Mouse (Mus musculus): ENCODE measurements around the gene Kcnj8. TPM values are rescaled to one million over a fixed set of nuclear protein-coding genes. Genes with fewer than 3 reads are reported as not detected.

The Kcnj8 gene
- polyA plus RNA-seq, 1 experiment from 2014 or later, result 0.19 TPM

- Histone ChIP-seq H3K9me3 (ENCODE audit: control insufficient read depth, low read length) (no peaks in the 10 kb centered on the region), H3K4me2 (ENCODE audit: low read depth, severe bottlenecking) (no peak overlapping the region), H3K9ac (ENCODE audit: low read length) (no peak overlapping the region), H3K27me3 (ENCODE audit: control insufficient read depth, insufficient read depth, low read length) (no peaks in the 10 kb centered on the region), H3K4me3 (ENCODE audit: low read depth, low read length) (no peak overlapping the region), H3K27ac (replicated peaks; ENCODE audit: low read depth, low read length) (no peak overlapping the region), H3K36me3 (ENCODE audit: control insufficient read depth, insufficient read depth, low read length) (no peaks in the 10 kb centered on the region), H3K4me1 (ENCODE audit: control insufficient read depth, insufficient read depth, low read length) (no peaks in the 10 kb centered on the region)
- DNase-seq (ENCODE audit: low spot score), result no peak
- ATAC-seq (ENCODE audit: insufficient number of reproducible peaks, low FRiP score, low TSS enrichment, low read depth), result no peak
- WGBS, result 83% methylated on average over 10 of the region's 10 CpGs
Observed at GRCm38 (mm10) chr6:142558772-142559679, 12.4 kb downstream of the Kcnj8 start.

GRCm38 (mm10) chr6:142558076-142558475 lies 13.3 kb downstream of the Kcnj8 start:
- ATAC-seq (ENCODE audit: insufficient number of reproducible peaks, low FRiP score, low TSS enrichment, low read depth), result no peak

GRCm38 (mm10) chr6:142555988-142556387 lies 15.4 kb downstream of the Kcnj8 start:
- Histone ChIP-seq H3K36me3 (ENCODE audit: control insufficient read depth, insufficient read depth, low read length) (no peaks in the 10 kb centered on the region), H3K4me3 (ENCODE audit: low read depth, low read length) (no peak overlapping the region), H3K27ac (replicated peaks; ENCODE audit: low read depth, low read length) (no peak overlapping the region), H3K27me3 (ENCODE audit: control insufficient read depth, insufficient read depth, low read length) (no peaks in the 10 kb centered on the region), H3K9me3 (ENCODE audit: control insufficient read depth, low read length) (no peaks in the 10 kb centered on the region), H3K4me1 (ENCODE audit: control insufficient read depth, insufficient read depth, low read length) (no peaks in the 10 kb centered on the region), H3K9ac (ENCODE audit: low read length) (no peak overlapping the region), H3K4me2 (ENCODE audit: low read depth, severe bottlenecking) (no peak overlapping the region)
- WGBS, result 73% methylated on average over 1 of the region's 1 CpGs
- DNase-seq (ENCODE audit: low spot score), result no peak
- no peak for ATAC-seq (ENCODE audit: insufficient number of reproducible peaks, low FRiP score, low TSS enrichment, low read depth)

More at GRCm38 (mm10) chr6:142558076-142558475, 13.3 kb downstream of the Kcnj8 start:
- H3K27ac ChIP-seq (replicated peaks; ENCODE audit: low read depth, low read length), result no peak overlapping the region
- H3K9ac ChIP-seq (ENCODE audit: low read length), result no peak overlapping the region
- no peaks in the 10 kb centered on the region for H3K27me3 ChIP-seq (ENCODE audit: control insufficient read depth, insufficient read depth, low read length)
- no peaks in the 10 kb centered on the region for H3K4me1 ChIP-seq (ENCODE audit: control insufficient read depth, insufficient read depth, low read length)
- no peak for DNase-seq (ENCODE audit: low spot score)
- no peak overlapping the region for H3K4me2 ChIP-seq (ENCODE audit: low read depth, severe bottlenecking)
- H3K9me3 ChIP-seq (ENCODE audit: control insufficient read depth, low read length), result no peaks in the 10 kb centered on the region
- H3K4me3 ChIP-seq (ENCODE audit: low read depth, low read length), result no peak overlapping the region
- WGBS, result 82% methylated on average over 10 of the region's 10 CpGs
- H3K36me3 ChIP-seq (ENCODE audit: control insufficient read depth, insufficient read depth, low read length), result no peaks in the 10 kb centered on the region

- 82% methylated on average over 4 of the region's 4 CpGs for WGBS
- H3K4me2 ChIP-seq (ENCODE audit: low read depth, severe bottlenecking), result no peak overlapping the region
- no peak overlapping the region for H3K27ac ChIP-seq (replicated peaks; ENCODE audit: low read depth, low read length)
- H3K27me3 ChIP-seq (ENCODE audit: control insufficient read depth, insufficient read depth, low read length), result no peaks in the 10 kb centered on the region
- H3K36me3 ChIP-seq (ENCODE audit: control insufficient read depth, insufficient read depth, low read length), result no peaks in the 10 kb centered on the region
- no peak for DNase-seq (ENCODE audit: low spot score)
- no peaks in the 10 kb centered on the region for H3K4me1 ChIP-seq (ENCODE audit: control insufficient read depth, insufficient read depth, low read length)
- no peak for ATAC-seq (ENCODE audit: insufficient number of reproducible peaks, low FRiP score, low TSS enrichment, low read depth)
- H3K9ac ChIP-seq (ENCODE audit: low read length), result no peak overlapping the region
- H3K9me3 ChIP-seq (ENCODE audit: control insufficient read depth, low read length), result no peaks in the 10 kb centered on the region
- no peak overlapping the region for H3K4me3 ChIP-seq (ENCODE audit: low read depth, low read length)
Observed at GRCm38 (mm10) chr6:142551482-142551881, 19.9 kb downstream of the Kcnj8 start.

GRCm38 (mm10) chr6:142550871-142551270 lies 20.5 kb downstream of the Kcnj8 start:
- Histone ChIP-seq H3K27me3 (ENCODE audit: control insufficient read depth, insufficient read depth, low read length) (no peaks in the 10 kb centered on the region), H3K4me2 (ENCODE audit: low read depth, severe bottlenecking) (no peak overlapping the region), H3K4me3 (ENCODE audit: low read depth, low read length) (no peak overlapping the region), H3K9ac (ENCODE audit: low read length) (no peak overlapping the region), H3K4me1 (ENCODE audit: control insufficient read depth, insufficient read depth, low read length) (no peaks in the 10 kb centered on the region), H3K36me3 (ENCODE audit: control insufficient read depth, insufficient read depth, low read length) (no peaks in the 10 kb centered on the region), H3K27ac (replicated peaks; ENCODE audit: low read depth, low read length) (no peak overlapping the region), H3K9me3 (ENCODE audit: control insufficient read depth, low read length) (no peaks in the 10 kb centered on the region)
- WGBS, result 59% methylated on average over 4 of the region's 4 CpGs
- DNase-seq (ENCODE audit: low spot score) (no peak), ATAC-seq (ENCODE audit: insufficient number of reproducible peaks, low FRiP score, low TSS enrichment, low read depth) (no peak)

GRCm38 (mm10) chr6:142548377-142548776 lies 23.0 kb downstream of the Kcnj8 start:
- WGBS, result 88% methylated on average over 2 of the region's 2 CpGs
- ATAC-seq (ENCODE audit: insufficient number of reproducible peaks, low FRiP score, low TSS enrichment, low read depth) (no peak), DNase-seq (ENCODE audit: low spot score) (no peak)

GRCm38 (mm10) chr6:142545132-142545531 lies 26.3 kb downstream of the Kcnj8 start:
- Histone ChIP-seq H3K4me3 (ENCODE audit: low read depth, low read length) (no peak overlapping the region), H3K9me3 (ENCODE audit: control insufficient read depth, low read length) (no peaks in the 10 kb centered on the region), H3K27me3 (ENCODE audit: control insufficient read depth, insufficient read depth, low read length) (no peaks in the 10 kb centered on the region), H3K36me3 (ENCODE audit: control insufficient read depth, insufficient read depth, low read length) (no peaks in the 10 kb centered on the region), H3K27ac (replicated peaks; ENCODE audit: low read depth, low read length) (no peak overlapping the region), H3K4me2 (ENCODE audit: low read depth, severe bottlenecking) (no peak overlapping the region), H3K9ac (ENCODE audit: low read length) (no peak overlapping the region), H3K4me1 (ENCODE audit: control insufficient read depth, insufficient read depth, low read length) (no peaks in the 10 kb centered on the region)
- 50% methylated on average over 14 of the region's 14 CpGs for WGBS
- ATAC-seq (ENCODE audit: insufficient number of reproducible peaks, low FRiP score, low TSS enrichment, low read depth) (0 out of 2 replicates have a peak, but pooled peaks have one; percentile 21), DNase-seq (ENCODE audit: low spot score) (no peak)

More at GRCm38 (mm10) chr6:142548377-142548776, 23.0 kb downstream of the Kcnj8 start:
- no peaks in the 10 kb centered on the region for H3K4me1 ChIP-seq (ENCODE audit: control insufficient read depth, insufficient read depth, low read length)
- H3K4me2 ChIP-seq (ENCODE audit: low read depth, severe bottlenecking), result no peak overlapping the region
- no peak overlapping the region for H3K4me3 ChIP-seq (ENCODE audit: low read depth, low read length)
- H3K27me3 ChIP-seq (ENCODE audit: control insufficient read depth, insufficient read depth, low read length), result no peaks in the 10 kb centered on the region
- H3K27ac ChIP-seq (replicated peaks; ENCODE audit: low read depth, low read length), result no peak overlapping the region
- H3K9me3 ChIP-seq (ENCODE audit: control insufficient read depth, low read length), result no peaks in the 10 kb centered on the region
- H3K9ac ChIP-seq (ENCODE audit: low read length), result no peak overlapping the region
- no peaks in the 10 kb centered on the region for H3K36me3 ChIP-seq (ENCODE audit: control insufficient read depth, insufficient read depth, low read length)

- Histone ChIP-seq H3K4me3 (ENCODE audit: low read depth, low read length) (no peak overlapping the region), H3K27ac (replicated peaks; ENCODE audit: low read depth, low read length) (no peak overlapping the region), H3K36me3 (ENCODE audit: control insufficient read depth, insufficient read depth, low read length) (no peaks in the 10 kb centered on the region), H3K4me1 (ENCODE audit: control insufficient read depth, insufficient read depth, low read length) (no peaks in the 10 kb centered on the region), H3K4me2 (ENCODE audit: low read depth, severe bottlenecking) (no peak overlapping the region), H3K27me3 (ENCODE audit: control insufficient read depth, insufficient read depth, low read length) (no peaks in the 10 kb centered on the region), H3K9me3 (ENCODE audit: control insufficient read depth, low read length) (no peaks in the 10 kb centered on the region), H3K9ac (ENCODE audit: low read length) (no peak overlapping the region)
- 78% methylated on average over 4 of the region's 4 CpGs for WGBS
- DNase-seq (ENCODE audit: low spot score) (no peak), ATAC-seq (ENCODE audit: insufficient number of reproducible peaks, low FRiP score, low TSS enrichment, low read depth) (no peak)
Observed at GRCm38 (mm10) chr6:142543648-142544047, 27.8 kb downstream of the Kcnj8 start.

Measured in limb, embryonic 11.5 days (tissue).